Mouse (Mus musculus): ENCODE results near the gene Lgi4. TPM values are rescaled to one million over a fixed set of nuclear protein-coding genes. Genes with fewer than 3 reads are reported as not detected.

Lgi4 gene
- polyA plus RNA-seq, 1 experiment from 2014 or later, result 0.19 TPM

DNA sequence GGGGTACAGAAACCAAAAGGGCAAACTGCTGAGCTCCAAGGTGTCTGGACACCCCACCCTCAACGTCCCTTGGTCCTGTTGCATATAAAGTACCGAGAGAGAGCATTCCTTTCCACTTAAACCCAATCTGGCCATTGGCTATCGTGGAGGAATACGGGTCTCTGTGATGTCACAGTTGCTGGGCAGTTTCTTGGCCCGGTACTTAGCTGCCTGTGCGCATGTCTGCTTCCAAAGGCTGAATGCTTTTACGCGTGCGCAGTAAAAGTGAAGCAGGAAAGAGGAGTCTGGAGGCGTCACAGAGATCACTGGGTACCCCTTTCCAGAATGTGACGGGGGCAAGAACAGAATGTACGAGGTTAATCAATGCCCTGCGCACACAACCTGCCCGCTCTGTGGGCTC is 10.3 kb downstream of the Lgi4 start:
- H3K27ac ChIP-seq, result no peak overlapping the region
- no peaks in the 10 kb centered on the region for H3K36me3 ChIP-seq (replicated peaks)
- no peak for ATAC-seq (replicated peaks)
- H3K4me1 ChIP-seq, result no peaks in the 10 kb centered on the region
- no peaks in the 10 kb centered on the region for H3K9me3 ChIP-seq
- no peak overlapping the region for H3K4me2 ChIP-seq
- no peaks in the 10 kb centered on the region for H3K27me3 ChIP-seq (replicated peaks)
- no peak overlapping the region for H3K9ac ChIP-seq
- 89% methylated on average over 14 of the region's 14 CpGs for WGBS
- H3K4me3 ChIP-seq, result no peak overlapping the region

DNA sequence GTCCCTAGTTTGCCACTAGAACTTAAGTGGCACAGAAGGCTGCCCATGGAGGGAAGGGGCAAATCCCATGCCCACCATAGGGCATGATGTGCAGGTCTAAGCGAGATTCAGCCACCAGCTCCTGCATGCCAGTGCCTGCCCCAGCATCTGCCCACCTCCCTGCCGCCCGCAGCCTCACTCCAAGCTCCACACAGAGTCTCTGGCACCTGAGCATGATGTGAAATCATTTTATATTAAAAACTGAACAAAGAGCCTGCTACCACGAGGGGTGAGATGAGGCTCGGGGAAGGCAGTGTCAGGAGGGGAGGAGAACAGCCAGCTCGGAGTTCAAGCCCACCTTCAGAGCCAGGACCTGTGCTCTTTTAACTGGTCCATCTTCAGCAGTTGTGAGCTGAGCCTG is 11.2 kb downstream of the Lgi4 start:
- Histone ChIP-seq H3K4me2 (no peak overlapping the region), H3K27me3 (replicated peaks) (no peaks in the 10 kb centered on the region), H3K27ac (no peak overlapping the region), H3K9me3 (no peaks in the 10 kb centered on the region), H3K4me3 (no peak overlapping the region), H3K36me3 (replicated peaks) (no peaks in the 10 kb centered on the region), H3K4me1 (no peaks in the 10 kb centered on the region), H3K9ac (no peak overlapping the region)
- whole genome bisulfite sequencing, result 79% methylated on average over 6 of the region's 6 CpGs
- no peak for ATAC-seq (replicated peaks)

DNA sequence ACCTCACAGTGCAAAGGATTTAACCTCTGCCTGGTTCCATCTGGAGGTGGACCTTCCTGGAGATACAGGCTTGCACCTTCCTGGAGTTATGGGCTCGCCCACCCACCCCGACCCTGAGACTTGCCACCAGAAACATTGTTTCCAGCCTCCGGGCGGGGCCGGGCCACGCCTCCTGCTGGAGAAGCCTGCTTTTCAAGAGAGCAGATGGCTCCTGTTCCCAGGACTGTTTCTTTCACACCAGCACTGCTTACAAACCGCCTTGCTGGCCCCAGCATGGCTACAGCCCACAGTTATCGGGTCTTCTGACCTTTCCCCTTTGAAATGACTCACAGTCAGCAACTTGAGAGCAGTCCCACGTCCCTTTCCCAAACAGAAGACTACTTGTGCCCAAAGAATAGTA is 13.2 kb downstream of the Lgi4 start:
- H3K4me1 ChIP-seq, result no peaks in the 10 kb centered on the region
- WGBS, result 61% methylated on average over 9 of the region's 9 CpGs
- H3K27me3 ChIP-seq (replicated peaks), result no peaks in the 10 kb centered on the region
- no peak overlapping the region for H3K4me2 ChIP-seq
- no peak overlapping the region for H3K27ac ChIP-seq
- no peak for ATAC-seq (replicated peaks)
- H3K9ac ChIP-seq, result no peak overlapping the region
- no peaks in the 10 kb centered on the region for H3K36me3 ChIP-seq (replicated peaks)
- no peak overlapping the region for H3K4me3 ChIP-seq
- H3K9me3 ChIP-seq, result no peaks in the 10 kb centered on the region

DNA sequence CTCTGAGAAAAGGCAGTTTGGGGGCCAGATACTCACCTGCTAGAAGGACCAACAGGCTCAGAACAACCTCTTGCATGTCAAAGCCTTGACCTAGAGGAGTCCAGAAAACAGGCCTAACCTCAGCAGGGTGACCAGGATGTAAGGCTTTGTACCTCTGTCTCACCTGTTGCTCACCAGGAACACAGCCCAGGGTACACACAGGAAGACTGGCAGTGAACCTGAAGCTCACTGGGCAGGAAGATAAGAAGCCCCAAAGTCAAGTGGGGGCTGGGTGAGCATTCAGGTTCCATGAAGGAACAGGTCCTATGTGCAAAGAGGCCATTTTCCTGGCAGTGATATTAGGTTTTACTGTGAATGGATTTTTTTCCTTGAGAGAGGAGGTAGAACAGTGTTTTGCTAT is 14.4 kb downstream of the Lgi4 start:
- no peak for ATAC-seq (replicated peaks)
- no peaks in the 10 kb centered on the region for H3K9me3 ChIP-seq
- H3K36me3 ChIP-seq (replicated peaks), result no peaks in the 10 kb centered on the region
- no peak overlapping the region for H3K9ac ChIP-seq
- no peaks in the 10 kb centered on the region for H3K27me3 ChIP-seq (replicated peaks)
- H3K4me1 ChIP-seq, result no peaks in the 10 kb centered on the region
- no peak overlapping the region for H3K27ac ChIP-seq
- no peak overlapping the region for H3K4me3 ChIP-seq
- H3K4me2 ChIP-seq, result no peak overlapping the region

DNA sequence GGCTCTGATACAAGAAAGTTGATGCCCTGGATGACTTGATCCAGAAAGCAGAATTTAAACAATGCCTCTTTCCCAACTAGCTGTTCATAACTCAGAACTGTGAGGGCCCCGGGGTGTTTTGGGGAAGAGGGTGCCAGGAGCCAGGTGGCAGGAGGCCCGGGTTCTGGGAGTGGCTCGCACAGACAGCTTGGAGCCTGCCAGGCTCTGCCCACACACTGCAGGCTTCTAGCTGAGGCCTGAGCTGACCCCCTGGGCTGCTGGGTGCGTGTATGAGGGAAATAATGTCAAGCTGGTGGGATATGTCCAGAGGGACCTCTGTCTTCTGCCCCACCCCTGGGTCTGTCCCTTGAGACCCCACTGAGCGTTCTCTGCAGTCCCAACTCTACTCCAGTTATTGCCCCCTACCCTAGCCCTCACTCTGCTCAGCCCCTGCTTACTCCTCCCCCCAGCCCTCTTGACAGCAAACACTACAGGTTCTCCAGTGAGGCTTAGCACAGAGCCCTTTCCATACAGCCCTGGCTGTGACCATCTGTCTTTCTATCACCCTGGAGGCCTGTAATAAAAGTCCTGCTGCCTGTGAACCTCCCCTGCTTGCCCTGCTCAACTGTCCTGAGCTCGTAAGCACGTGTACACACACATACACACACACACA is 15.0 kb downstream of the Lgi4 start:
- ATAC-seq (replicated peaks), result no peak
- Histone ChIP-seq H3K27ac (no peak overlapping the region), H3K9ac (no peak overlapping the region), H3K27me3 (replicated peaks) (no peaks in the 10 kb centered on the region), H3K4me3 (no peak overlapping the region), H3K4me1 (no peaks in the 10 kb centered on the region), H3K4me2 (no peak overlapping the region), H3K9me3 (no peaks in the 10 kb centered on the region), H3K36me3 (replicated peaks) (no peaks in the 10 kb centered on the region)
- 64% methylated on average over 7 of the region's 7 CpGs for WGBS

DNA sequence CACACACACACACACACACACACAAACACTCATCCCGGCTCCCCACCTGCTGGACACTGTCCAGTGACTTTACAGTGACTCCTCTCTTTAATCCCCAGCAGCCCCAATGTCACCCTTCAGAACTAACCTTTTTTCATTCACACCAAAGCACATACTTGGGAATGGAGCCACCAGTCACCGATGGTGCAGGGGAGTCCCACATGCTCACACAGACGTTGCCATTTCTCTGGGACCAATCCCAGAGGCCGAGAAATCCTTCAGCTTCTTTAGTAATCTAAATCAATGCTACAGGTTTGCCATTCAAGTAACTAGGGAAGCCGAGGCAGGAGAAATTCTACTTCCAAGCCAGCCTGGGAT is 15.5 kb downstream of the Lgi4 start:
- no peaks in the 10 kb centered on the region for H3K36me3 ChIP-seq (replicated peaks)
- H3K4me3 ChIP-seq, result no peak overlapping the region
- ATAC-seq (replicated peaks), result no peak
- 72% methylated on average over 5 of the region's 5 CpGs for WGBS
- H3K9ac ChIP-seq, result no peak overlapping the region
- no peaks in the 10 kb centered on the region for H3K4me1 ChIP-seq
- no peak overlapping the region for H3K27ac ChIP-seq
- H3K27me3 ChIP-seq (replicated peaks), result no peaks in the 10 kb centered on the region
- no peak overlapping the region for H3K4me2 ChIP-seq
- H3K9me3 ChIP-seq, result no peaks in the 10 kb centered on the region

DNA sequence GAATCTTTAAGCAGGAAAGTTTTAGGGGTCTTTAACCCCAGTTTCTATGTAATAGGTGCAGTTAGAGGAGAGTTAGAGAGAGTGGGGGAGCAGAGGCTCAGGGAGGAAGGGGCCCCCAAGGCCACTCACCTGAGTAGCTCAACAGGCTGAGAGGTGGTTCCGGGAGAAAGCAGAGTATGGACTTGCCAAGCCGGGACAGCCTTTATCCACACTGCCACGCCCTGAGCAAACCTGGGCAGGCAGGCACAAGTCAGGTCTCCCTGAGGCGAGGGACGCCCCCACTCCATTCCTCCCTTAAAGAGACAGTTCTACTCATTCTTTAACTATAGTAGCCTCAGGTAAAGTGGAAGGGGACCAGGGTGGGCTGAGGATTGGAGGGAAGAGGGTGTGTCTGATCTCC is 17.4 kb downstream of the Lgi4 start, which contains the start of gene Fxyd3:
Gene Fxyd3 (minus strand): TSS at position 213 of the 400 bp plus-strand sequence.
- Histone ChIP-seq H3K36me3 (replicated peaks) (no peaks in the 10 kb centered on the region), H3K27me3 (replicated peaks) (no peaks in the 10 kb centered on the region), H3K9ac (no peak within 1 kb of the TSS), H3K4me3 (no peak within 1 kb of the TSS), H3K27ac (no peak within 1 kb of the TSS), H3K4me2 (no peak within 1 kb of the TSS), H3K9me3 (no peaks in the 10 kb centered on the region), H3K4me1 (no peaks in the 10 kb centered on the region)
- ATAC-seq (replicated peaks), result no peak
- WGBS, result 79% methylated on average over 5 of the region's 5 CpGs

DNA sequence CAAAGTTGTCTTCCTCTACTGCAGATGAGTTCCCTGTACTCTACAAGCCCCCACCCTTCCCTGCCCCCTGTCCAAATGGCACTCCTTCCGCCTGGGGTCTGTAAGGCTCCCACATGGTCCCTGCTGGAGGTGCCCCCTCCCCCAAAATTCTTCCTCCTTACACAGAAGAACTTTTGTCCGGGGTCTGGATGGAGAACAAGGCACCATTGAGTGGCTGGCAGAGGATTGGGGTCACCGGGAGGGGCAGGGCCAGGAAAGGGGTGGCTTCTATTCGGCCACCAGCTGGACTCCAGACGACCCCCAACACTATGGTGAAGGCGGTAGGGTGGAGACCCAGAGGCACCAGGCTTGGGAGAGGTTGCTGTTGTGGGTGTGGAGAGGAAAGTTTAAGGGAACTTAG is 18.3 kb downstream of the Lgi4 start:
- ATAC-seq (replicated peaks), result no peak
- 65% methylated on average over 6 of the region's 6 CpGs for WGBS
- H3K27me3 ChIP-seq (replicated peaks), result no peaks in the 10 kb centered on the region

DNA sequence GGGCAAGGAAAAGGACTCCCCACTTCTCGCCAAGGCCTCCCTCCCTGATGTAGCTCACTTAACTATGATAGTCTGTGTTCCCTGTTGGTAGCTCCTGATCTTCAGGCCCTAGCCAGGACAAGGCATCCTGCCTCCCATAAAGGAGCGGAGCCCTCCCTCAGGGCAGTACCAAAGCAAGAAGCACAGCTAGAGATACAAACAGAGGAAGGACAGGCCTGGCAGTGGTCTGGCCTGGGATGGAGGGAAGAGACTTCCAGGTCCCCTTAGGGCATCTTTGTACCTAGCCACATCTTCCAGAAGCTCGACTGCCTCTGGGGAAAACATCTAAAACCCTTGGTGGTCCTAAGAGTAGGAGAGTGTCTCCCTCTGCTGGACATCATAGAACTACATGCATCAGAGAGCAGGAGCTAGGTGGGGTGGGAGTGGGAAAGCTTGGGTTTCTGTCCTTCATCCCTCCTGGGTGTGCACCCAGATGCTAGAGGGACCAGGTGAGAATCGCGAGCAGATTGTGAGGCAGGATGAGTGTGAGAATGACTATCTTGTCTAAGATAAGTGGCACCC is 18.8 kb downstream of the Lgi4 start:
- ATAC-seq (replicated peaks), result 0 out of 2 replicates have a peak, but pooled peaks have one; percentile 37
- no peaks in the 10 kb centered on the region for H3K27me3 ChIP-seq (replicated peaks)
- no peaks in the 10 kb centered on the region for H3K4me1 ChIP-seq

More for the DNA sequence above, 18.3 kb downstream of the Lgi4 start:
- Histone ChIP-seq H3K4me2 (no peak overlapping the region), H3K27ac (no peak overlapping the region), H3K4me3 (no peak overlapping the region), H3K9me3 (no peaks in the 10 kb centered on the region), H3K4me1 (no peaks in the 10 kb centered on the region), H3K36me3 (replicated peaks) (no peaks in the 10 kb centered on the region), H3K9ac (no peak overlapping the region)

DNA sequence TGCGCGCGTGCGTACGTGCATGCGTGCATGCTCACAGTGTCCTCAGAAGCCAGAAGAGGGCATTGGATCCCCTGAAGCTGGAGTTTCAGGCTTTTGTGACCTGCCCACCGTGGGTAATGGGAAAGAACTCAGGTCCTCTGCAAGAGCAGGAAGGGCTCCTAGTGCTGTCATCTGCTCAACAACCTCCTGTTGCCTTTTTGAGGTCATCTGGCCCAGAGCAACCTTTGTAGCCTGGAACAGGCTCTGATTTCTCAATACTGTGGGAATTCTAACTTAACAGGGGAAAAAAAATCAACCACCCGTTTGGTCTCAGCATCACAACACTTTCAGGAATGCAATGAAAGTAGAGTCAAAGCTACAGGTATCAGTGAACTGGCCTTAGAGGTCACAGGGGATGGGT is 20.5 kb downstream of the Lgi4 start:
- Histone ChIP-seq H3K4me2 (no peak overlapping the region), H3K4me1 (no peaks in the 10 kb centered on the region; the same call in 1 of the 2 replicates), H3K36me3 (replicated peaks) (no peaks in the 10 kb centered on the region), H3K27me3 (replicated peaks) (no peaks in the 10 kb centered on the region), H3K27ac (no peak overlapping the region), H3K9me3 (no peaks in the 10 kb centered on the region), H3K9ac (no peak overlapping the region), H3K4me3 (no peak overlapping the region)
- 88% methylated on average over 8 of the region's 8 CpGs for WGBS
- no peak for ATAC-seq (replicated peaks)

More for the DNA sequence above, 18.8 kb downstream of the Lgi4 start:
- Histone ChIP-seq H3K9me3 (no peaks in the 10 kb centered on the region), H3K9ac (no peak overlapping the region), H3K4me3 (no peak overlapping the region), H3K27ac (no peak overlapping the region), H3K4me2 (no peak overlapping the region), H3K36me3 (replicated peaks) (no peaks in the 10 kb centered on the region)
- WGBS, result 44% methylated on average over 5 of the region's 5 CpGs

DNA sequence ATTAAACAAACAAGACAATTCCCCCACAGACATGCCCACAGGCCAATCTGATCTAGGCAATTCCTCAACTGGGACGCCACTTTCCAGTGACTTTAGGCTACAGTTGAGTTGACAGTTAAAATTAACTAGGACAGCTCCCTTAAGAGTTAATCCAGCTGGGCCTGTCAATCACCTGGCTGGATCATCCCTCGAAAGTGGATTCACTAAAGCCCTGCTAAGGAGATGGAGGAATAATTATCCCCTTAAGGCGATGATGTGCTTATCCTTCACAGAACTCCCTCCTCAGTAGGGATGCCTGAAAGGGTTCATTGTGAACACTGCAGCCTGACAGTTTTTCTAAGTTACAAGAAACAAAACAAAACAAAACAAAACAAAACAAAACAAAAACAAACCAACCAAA is 21.5 kb downstream of the Lgi4 start:
- Histone ChIP-seq H3K4me3 (no peak overlapping the region), H3K9ac (no peak overlapping the region), H3K4me2 (no peak overlapping the region), H3K9me3 (no peaks in the 10 kb centered on the region), H3K27ac (no peak overlapping the region), H3K27me3 (replicated peaks) (no peaks in the 10 kb centered on the region), H3K4me1 (no peaks in the 10 kb centered on the region; the same call in 1 of the 2 replicates), H3K36me3 (replicated peaks) (no peaks in the 10 kb centered on the region)
- WGBS, result 32% methylated on average over 3 of the region's 3 CpGs
- ATAC-seq (replicated peaks), result no peak

DNA sequence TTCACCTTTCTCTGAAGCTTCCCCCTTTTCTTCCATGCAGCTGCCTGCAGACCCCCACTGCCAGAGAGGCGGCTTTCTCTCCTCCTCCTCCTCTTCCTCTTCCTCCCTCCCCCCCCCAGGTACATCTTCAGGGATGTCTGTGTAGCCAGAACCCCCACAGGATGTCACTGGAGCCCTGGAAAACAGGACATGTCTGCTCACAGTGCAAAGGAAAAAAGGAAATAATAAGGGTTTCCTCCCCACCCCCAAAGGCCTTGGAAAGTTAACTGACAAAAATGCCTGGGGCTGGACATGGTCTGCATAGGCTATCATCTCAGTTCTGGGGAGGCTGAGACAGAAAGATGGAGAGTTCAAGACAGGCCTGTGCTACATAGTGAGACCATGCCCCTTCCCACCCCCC is 22.0 kb downstream of the Lgi4 start:
- Histone ChIP-seq H3K4me1 (no peaks in the 10 kb centered on the region; the same call in 1 of the 2 replicates), H3K4me3 (no peak overlapping the region), H3K4me2 (no peak overlapping the region), H3K9ac (no peak overlapping the region), H3K9me3 (no peaks in the 10 kb centered on the region), H3K36me3 (replicated peaks) (no peaks in the 10 kb centered on the region), H3K27ac (no peak overlapping the region), H3K27me3 (replicated peaks) (no peaks in the 10 kb centered on the region)
- 35% methylated on average over 1 of the region's 1 CpGs for WGBS
- ATAC-seq (replicated peaks), result no peak

DNA sequence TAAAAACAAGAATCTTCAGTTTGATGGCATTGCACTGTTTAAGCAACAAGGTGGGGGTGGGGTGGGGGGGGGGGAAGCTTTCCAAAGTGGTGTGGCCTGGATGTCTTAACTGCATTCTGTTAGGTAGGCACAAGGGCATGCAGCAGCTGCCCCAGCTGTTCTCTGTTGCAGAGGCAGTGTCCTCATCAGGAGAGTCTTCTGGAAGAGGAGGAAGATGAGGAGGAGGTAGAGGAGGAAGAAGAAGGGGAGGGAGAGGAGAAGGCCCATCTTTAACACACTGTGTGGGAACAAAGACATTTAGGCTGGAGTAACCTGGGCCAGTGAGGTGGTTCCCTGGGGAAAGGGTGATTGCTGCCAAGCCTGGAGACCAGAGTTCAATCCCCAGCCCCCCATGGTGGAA is 23.0 kb downstream of the Lgi4 start:
- Histone ChIP-seq H3K9ac (no peak overlapping the region), H3K27ac (no peak overlapping the region), H3K4me1 (no peaks in the 10 kb centered on the region; the same call in 1 of the 2 replicates), H3K4me2 (no peak overlapping the region), H3K27me3 (replicated peaks) (no peaks in the 10 kb centered on the region), H3K36me3 (replicated peaks) (no peaks in the 10 kb centered on the region), H3K9me3 (no peaks in the 10 kb centered on the region), H3K4me3 (no peak overlapping the region)
- no peak for ATAC-seq (replicated peaks)

All from midbrain, embryonic 15.5 days (tissue).